Mouse (Mus musculus) gastrocnemius, postnatal 10 days (tissue): ENCODE data around the gene Snrk. TPM values are rescaled to one million over a fixed set of nuclear protein-coding genes. Genes with fewer than 3 reads are reported as not detected.

ENCODE experiments used
- DNase-seq: peaks from one replicate; pipeline ENCODE4 v3.0.0; 2021; ENCODE audit warnings: mixed read lengths
- total RNA-seq, 2 experiments: library from RNA; stranded (reverse); gene quantifications; 2 replicates each; pipeline ENCODE4 v1.2.3; 2021

Gene Snrk
- total RNA-seq, 2 experiments from 2014 or later: 54.8 to 73.5 TPM

GRCm38 (mm10) chr9:122107701-122108375, 9.2 kb upstream of the Snrk start:
- no peak for DNase-seq

- peak; percentile 75 for DNase-seq
Measured at GRCm38 (mm10) chr9:122109553-122110225, 7.4 kb upstream of the Snrk start.

DNA sequence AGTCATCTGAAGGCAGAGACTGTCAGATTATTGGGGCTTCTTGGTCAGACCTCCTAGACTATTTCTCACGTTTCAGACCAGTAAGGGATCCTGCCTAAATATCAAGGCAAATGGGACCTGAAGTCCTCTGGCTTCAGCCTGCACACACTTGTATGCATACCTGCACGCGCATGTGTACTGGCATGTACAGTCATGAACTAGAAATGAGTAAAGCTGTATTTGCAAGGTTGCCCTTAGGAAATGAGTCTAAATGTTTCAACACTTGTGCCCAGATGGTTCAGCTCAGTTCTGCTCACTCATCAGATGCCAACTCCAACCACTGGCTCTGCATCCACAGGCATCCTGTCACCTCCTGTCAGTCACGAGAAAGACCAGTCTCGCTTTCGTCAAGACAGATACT, 6.6 kb upstream of the Snrk start:
- no peak for DNase-seq

DNA sequence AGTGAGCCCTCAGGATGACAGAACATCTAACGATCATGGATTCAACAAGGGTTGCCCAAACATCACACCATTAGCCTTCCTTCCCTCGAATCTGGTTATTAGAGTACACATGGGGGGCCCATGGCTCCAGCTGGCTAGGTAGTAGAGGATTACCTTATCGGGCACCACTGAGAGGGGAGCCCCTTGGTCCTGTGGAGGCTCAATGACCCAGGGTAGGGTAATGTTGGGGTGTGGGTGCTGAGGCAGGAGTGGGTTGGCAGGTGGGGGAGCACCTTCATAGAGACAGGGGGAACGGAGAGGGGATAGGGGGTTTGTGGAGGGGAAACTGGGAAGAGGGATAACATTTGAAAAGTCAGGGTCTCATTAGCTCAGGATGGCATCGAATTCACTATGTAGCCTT, 6.1 kb upstream of the Snrk start:
- no peak for DNase-seq

DNA sequence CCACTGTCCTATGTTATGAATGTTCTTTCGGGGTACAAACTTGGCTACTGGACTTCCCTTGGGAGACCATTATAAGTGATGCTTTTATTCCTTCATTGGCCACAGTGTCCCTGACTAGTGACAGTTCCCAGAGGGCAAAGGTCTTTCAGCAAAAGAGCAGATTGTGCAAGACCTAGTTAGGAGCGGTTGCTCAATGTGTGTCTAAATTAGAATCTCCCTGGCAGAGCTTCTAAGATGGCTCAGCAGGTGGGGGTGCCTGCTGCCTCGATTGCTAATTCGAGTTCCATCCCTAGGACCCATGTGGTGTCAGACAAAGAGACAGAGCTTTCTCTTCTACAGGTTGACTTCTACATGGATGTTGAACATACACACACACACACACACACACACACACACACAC, 1.5 kb upstream of the Snrk start:
- DNase-seq: no peak

DNA sequence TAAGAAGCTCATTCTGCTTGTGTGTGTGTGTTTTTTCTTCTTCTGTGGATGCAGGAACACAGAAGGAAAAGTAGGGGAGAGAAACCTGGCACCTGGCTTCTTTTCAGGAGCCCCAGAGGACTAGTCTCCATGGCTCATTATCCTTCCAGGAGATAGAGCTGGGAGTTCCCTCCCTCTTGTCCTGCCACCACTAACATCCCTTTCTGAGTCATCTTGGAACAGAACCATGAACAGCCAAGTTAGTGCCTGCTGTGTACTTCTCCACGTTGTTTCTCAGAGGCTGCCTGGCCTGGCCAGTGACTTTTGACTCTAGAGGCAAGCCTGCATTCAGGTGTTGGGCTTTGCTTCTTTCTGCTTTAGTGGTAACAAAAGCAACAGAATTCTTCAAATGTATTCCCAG, 707 bp upstream of the Snrk start:
- DNase-seq: no peak

- DNase-seq: peak; percentile 61
Measured at GRCm38 (mm10) chr9:122117692-122118529, 845 bp downstream of the Snrk start.

GRCm38 (mm10) chr9:122120089-122120488, 3.0 kb downstream of the Snrk start:
- DNase-seq: peak; percentile 29

DNA sequence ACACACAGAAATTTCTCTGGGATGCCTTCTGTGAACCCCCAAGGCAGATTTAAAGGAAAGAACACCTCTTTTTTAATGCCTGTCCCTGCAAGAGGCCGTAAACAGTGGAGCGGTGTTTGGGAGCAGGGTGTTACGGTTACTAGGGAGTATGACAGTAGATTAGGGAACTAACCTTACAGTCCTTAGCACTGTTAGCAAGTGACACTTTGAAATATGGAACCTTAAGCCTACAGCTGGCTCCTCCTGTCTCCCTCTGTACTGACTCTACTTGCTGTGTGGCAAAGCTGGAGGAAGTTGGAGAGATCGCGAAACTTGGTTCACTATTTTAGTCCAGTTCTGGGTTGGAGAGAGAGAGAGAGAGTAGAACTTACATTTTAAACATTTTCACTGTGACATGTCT, 5.0 kb downstream of the Snrk start:
- DNase-seq: no peak

GRCm38 (mm10) chr9:122123181-122123580, 6.1 kb downstream of the Snrk start:
- DNase-seq: no peak

- DNase-seq: no peak
Measured at GRCm38 (mm10) chr9:122125723-122126290, 8.7 kb downstream of the Snrk start.

DNA sequence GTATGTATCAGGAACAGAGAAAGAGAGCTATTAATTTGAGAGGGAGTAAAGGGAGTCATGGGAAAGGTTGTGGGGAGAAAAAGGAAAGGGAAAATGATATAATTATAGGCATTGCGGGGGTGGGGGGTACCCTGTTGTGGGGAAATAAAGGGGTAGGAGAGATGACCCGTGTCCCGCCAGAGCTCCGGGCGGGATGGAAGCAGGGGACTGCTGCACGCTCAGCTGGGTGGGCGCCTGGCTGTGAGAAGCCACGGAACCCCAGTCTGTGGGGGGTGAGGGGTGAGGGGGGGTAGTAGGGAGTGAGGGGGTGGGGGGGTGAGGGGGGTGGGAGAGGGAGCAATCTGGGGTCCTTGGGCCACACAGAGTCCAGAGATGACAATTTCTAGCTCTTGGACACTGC, 9.7 kb downstream of the Snrk start:
- no peak for DNase-seq

GRCm38 (mm10) chr9:122127271-122127785, 10.3 kb downstream of the Snrk start:
- DNase-seq: no peak

GRCm38 (mm10) chr9:122128686-122129085, 11.6 kb downstream of the Snrk start:
- no peak for DNase-seq

GRCm38 (mm10) chr9:122130666-122131065, 13.6 kb downstream of the Snrk start:
- no peak for DNase-seq

DNA sequence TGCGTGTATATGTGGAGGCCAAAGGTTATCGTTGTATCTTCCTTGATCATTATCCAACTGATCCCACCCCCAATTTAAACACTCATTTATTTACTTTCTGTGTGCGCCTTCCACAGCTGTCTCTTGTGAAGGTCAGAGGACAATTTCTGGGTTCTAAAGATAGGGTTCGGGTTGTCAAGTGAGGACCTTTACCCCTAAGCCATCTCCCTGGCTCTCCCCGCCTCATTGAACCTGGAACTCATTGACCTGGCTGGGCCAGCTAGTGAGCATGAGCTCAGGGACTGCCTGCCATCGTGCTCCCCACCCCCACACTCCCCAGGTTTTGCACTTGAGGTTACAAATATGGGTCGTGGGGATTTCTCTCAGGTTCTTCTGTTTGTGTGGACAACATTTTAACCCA, 15.1 kb downstream of the Snrk start:
- DNase-seq: no peak

DNA sequence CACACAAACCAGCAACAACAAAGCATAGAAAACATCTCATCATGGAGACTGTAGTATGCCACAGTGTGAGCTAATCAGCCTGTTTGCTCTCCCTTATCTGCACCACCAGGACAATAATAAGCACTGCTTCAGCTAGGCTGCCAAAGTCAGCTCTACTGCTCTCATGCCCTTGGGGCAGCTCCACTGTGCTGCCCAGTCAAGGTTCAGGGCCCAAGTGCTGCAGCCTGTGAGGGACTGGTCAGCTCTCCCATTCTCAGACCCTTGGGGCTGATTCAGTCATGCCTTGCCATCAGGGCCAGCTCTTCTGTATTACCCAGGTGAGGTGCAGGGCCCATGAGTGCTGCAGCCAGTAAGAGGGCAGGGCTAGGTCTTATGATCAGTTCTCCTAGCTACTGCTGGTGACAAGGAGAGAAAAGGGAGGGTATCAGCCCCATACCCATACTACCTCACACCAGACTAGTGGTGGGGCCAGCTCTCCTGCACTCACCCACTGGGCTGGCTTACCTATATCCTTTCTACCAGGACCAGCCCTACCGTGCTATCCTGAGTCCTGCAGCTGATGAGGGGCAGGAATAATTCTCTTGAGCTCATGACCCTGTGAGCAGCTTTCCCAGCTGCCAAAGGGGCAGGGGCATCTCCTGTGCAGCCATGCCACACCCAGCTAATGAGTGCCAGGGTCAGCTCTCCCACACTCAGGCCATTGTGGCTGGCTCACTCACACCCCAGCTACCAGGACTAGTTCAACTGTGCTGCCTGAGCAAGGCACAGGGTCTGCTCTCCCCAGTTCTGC, 18.2 kb downstream of the Snrk start:
- DNase-seq: no peak

DNA sequence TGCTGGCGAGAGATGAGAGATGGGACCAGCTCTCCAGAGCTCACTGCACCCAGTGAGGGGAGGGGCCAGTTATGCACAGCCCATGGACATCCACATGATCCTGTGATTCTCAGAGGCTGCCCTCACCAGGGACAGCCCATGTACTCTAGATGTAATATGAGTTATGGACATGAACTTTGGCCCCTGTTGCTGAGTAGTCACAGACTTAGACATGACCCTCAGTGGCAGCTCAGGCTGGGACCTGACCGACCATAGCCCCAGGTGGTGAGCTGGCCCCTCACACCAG, 18.8 kb downstream of the Snrk start:
- DNase-seq: no peak

DNA sequence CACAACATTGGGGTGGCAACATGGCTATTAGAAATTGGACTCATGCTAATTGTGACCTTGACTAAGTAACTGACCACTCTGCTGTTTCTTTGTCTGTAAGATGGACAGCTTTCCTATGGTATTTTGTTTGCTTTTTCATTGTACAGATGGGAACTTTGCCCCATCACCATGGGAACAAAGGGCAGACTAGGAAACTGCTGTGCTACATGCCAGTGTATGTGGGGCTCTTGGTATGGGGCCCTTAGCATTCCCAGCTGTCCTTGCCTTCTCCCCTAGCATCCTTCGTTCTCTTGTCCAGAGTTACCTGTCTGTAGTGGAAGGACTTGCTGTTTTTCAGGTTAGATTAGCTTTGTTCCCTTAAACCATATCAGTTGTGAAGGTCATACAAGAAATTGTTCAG, 20.9 kb downstream of the Snrk start:
- no peak for DNase-seq

DNA sequence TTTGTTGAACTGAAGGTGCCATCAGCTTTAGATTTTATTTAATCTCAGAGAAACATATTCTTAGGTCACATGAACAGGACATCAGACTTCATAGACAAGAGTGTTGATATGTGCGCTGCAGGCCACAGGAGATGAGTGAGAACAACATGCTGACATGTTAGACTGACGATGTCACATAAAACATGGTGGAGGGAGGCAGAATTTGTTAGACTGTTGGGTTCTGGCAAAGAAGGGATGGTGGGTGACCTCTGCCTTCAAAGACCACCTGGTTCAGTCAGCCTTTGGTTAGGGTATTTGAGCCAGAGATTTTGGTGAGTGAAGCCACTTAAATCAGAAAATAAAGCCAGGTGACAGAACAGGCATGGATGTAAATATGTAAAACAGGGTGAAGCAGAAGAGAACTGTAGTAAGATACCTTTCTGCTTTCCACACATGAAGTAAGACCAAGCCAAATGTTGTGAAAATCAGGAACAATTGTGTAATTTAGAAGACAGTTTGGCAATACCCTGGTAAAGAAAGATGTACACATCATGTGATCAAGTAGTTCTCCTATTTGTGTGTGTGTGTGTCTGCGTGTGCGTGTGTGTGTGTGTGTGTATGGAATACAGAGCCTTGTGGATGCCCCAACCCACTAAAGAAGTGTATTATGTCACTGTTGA, 21.4 kb downstream of the Snrk start:
- DNase-seq: no peak

- no peak for DNase-seq
Measured at GRCm38 (mm10) chr9:122139236-122139635, 22.2 kb downstream of the Snrk start.

DNA sequence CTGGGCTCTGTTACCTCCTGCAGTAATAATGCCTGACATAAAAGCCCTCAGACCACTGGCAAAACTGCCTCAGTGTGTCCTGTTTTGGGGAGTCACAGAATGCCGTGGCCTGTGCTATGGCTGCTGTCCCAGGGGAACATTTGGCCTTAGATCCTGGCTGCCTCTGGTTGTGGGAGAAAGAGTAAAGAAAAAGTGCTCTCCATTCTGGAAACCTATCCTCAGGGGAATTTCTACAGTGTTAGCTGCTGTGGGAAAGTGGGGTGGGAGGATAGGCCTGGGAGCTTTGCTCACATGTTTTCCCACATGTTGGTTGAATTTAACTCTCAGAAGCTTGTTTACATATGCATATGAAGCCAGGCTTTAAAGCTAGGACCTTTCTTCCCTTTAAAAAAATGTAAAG, 26.2 kb downstream of the Snrk start:
- no peak for DNase-seq
